Mouse (Mus musculus) forebrain, embryonic 15.5 days (tissue): Measurements from ENCODE around the gene Psmb6. TPM values are rescaled to one million over a fixed set of nuclear protein-coding genes. Genes with fewer than 3 reads are reported as not detected.
"Not testable (repeated sequence)": the region's sequence is repeated elsewhere in the genome, so short reads cannot be mapped to it uniquely, and the experiment has no call there.

Source experiments
- ATAC-seq: fragments of 200-750 bp; cut with Nextera tagmentation; replicated peaks from 2 replicates; pipeline ENCODE4 v1.8.0; 2017; ENCODE audit warnings: mild to moderate bottlenecking, moderate TSS enrichment, moderate library complexity
- H3K27ac ChIP-seq: fragments of 300-500 bp; sonication (generic); replicated peaks from 2 replicates; pipeline ENCODE4 v1.5.1; 2015; ENCODE audit warnings: mild to moderate bottlenecking, inconsistent platforms
- H3K27me3 ChIP-seq: fragments of 300-500 bp; sonication (generic); 2 replicates; pipeline ENCODE4 v1.6.1; 2015; ENCODE audit warnings: inconsistent platforms
- H3K36me3 ChIP-seq: fragments of 300-500 bp; sonication (generic); 2 replicates; pipeline ENCODE4 v1.6.1; 2015; ENCODE audit warnings: mild to moderate bottlenecking, inconsistent platforms
- H3K4me1 ChIP-seq: fragments of 300-500 bp; sonication (generic); 2 replicates; pipeline ENCODE4 v1.6.1; 2015; ENCODE audit warnings: inconsistent platforms
- H3K4me2 ChIP-seq: fragments of 300-500 bp; sonication (generic); replicated peaks from 2 replicates; pipeline ENCODE4 v1.6.1; 2015; ENCODE audit warnings: mild to moderate bottlenecking, inconsistent platforms
- H3K4me3 ChIP-seq: fragments of 300-500 bp; sonication (generic); 2 replicates; pipeline ENCODE4 v1.5.1; 2015; ENCODE audit warnings: mild to moderate bottlenecking, inconsistent platforms
- H3K9ac ChIP-seq: fragments of 300-500 bp; sonication (generic); replicated peaks from 2 replicates; pipeline ENCODE4 v1.6.1; 2015; ENCODE audit warnings: mild to moderate bottlenecking, inconsistent platforms
- H3K9me3 ChIP-seq: fragments of 300-500 bp; sonication (generic); 2 replicates; pipeline ENCODE4 v1.6.1; 2016; ENCODE audit warnings: inconsistent platforms
- WGBS: fragments of 180-500 bp; shearing (Covaris S2); methylation state at CpG from one replicate; pipeline ENCODE4 v1.1.7; 2015; ENCODE audit warnings: mixed read lengths; 5-methylcytosine and 5-hydroxymethylcytosine counted together
- polyA plus RNA-seq: library from polyadenylated mRNA; unstranded; fragments of >200 nt; fragmentation: Nextera tagmentation; extraction: Ambion mirVana; gene quantifications from 2 replicates; pipeline ENCODE4 v1.2.1, GENCODE M21; 2015

Psmb6 gene
- polyA plus RNA-seq, 1 experiment from 2014 or later = 750 TPM

DNA sequence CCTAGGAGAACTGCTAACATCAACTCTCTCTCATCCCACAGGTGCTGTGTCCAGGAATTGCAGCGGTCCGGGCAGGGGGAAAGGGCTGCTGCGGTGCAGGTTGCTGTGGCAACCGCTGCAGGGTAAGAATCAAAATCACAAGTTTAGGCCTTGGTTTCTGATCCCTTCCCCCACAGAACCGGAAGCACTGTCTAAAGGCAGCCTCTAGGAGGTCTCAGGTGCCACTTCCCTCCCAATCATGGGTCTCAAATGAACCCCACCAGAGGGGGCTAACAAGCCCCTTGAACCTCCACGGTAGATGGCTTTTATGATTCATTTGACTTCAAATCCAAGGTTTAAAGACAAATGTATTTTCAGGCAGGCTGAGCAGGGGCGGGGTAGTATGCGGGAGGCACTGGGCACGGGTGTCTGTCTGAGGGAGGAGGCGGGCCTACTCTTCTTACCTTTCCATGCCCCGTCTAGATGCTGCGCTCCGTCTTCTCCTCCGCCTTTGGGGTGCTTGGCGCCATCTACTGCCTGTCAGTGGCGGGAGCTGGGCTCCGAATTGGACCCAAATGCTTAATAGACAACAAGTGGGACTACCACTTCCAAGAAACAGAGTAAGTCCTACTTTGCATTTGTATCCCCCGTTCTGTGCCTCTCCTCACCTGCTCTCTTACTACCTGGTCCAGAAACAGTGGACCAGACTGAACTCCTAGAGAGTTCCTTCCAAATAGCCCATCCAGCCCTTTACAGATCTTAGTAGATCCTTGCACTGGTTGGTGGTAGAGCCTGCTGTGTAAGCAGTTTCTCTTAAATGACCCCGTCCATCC, 15.2 kb upstream of the Psmb6 start:
- Histone ChIP-seq H3K4me1 (peaks cover 5% of the 10 kb centered on the region; the same call in 1 of the 2 replicates), H3K9ac (no peak overlapping the region), H3K4me2 (peak overlapping the region; percentile 31), H3K4me3 (peak overlapping the region; percentile 14; the same call in 1 of the 2 replicates), H3K27ac (no peak overlapping the region), H3K27me3 (peaks cover 2% of the 10 kb centered on the region; the same call in 1 of the 2 replicates), H3K9me3 (no peaks in the 10 kb centered on the region), H3K36me3 (no peaks in the 10 kb centered on the region)
- 12% methylated on average over 19 of the region's 19 CpGs for WGBS
- no peak; the same call in 1 of the 2 replicates for ATAC-seq

DNA sequence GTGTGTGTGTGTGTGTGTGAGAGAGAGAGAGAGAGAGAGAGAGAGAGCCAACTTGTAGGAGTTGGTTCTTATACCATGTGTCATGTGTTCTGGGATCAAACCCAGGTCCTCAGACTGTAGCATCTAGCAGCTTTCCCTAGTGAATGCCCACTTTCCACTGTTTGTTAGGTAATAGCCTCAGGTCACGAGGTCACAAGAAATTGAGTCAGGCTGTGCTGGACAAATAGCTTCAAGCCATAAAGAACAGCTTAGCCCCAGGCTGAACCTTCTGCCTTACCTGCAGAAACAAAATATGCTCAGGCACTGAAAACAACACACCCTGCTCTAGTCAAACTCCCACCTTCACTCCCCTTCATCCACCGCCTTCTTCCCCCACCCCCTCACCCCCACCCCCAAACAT, 13.9 kb upstream of the Psmb6 start:
- Histone ChIP-seq H3K4me1 (peaks cover 5% of the 10 kb centered on the region; the same call in 1 of the 2 replicates), H3K27me3 (peaks cover 2% of the 10 kb centered on the region; the same call in 1 of the 2 replicates), H3K27ac (no peak overlapping the region), H3K9ac (no peak overlapping the region), H3K4me2 (no peak overlapping the region), H3K9me3 (no peaks in the 10 kb centered on the region), H3K36me3 (no peaks in the 10 kb centered on the region), H3K4me3 (no peak overlapping the region)
- ATAC-seq = no peak
- WGBS = 84% methylated on average over 2 of the region's 2 CpGs

DNA sequence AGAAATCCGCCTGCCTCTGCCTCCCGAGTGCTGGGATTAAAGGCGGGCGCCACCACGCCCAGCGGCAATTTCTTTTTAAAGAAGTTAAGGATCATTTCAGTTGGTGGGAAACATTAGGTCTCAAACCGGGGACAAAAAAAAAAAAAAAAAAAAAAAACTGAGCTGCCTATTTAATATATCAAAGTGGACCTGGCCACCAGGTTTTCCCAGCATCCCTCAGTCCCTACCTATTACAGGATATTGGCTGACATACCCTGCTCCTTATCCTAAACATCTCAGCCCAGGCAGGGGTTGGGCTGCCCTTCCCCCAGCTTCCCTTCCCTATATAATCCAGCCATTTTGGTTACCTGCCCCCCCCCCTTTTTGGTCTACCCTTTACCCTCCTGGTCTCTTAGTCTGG, 13.3 kb upstream of the Psmb6 start:
- Histone ChIP-seq H3K4me3 (no peak overlapping the region), H3K9ac (no peak overlapping the region), H3K27ac (no peak overlapping the region), H3K4me2 (no peak overlapping the region), H3K9me3 (no peaks in the 10 kb centered on the region), H3K27me3 (peaks cover 2% of the 10 kb centered on the region; the same call in 1 of the 2 replicates), H3K36me3 (no peaks in the 10 kb centered on the region), H3K4me1 (peaks cover 5% of the 10 kb centered on the region; the same call in 1 of the 2 replicates)
- 92% methylated on average over 7 of the region's 7 CpGs for WGBS
- ATAC-seq = no peak

DNA sequence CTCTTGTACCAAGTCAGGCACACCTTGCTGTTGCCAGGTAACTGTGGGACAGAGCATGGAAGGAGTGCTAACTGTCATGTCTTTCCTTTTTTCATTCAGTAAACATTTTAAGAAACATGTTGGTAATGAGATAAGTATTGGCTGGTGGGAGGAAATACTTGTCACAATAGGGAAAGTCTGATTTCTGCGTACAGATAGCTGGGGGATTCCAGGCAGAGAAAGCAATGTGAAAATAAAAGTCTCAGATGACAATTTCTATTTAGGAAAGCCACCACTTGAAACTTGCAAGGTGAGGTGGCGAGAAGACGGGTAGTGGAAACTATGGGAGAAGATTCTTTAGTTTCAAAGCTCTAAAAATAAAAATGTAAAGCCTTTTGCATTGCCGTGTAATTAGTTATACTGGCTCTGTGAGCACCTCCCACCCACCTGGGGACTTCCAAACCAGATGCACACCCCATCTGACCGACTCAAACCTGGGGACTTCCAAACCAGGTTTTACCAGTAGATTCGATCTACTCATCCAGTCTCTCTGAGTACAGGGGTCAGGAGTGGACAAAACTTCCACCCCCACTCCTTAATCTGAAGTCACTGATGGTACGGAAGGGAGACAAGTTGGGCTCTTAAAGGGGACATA, 12.3 kb upstream of the Psmb6 start:
- Histone ChIP-seq H3K4me1 (peaks cover 5% of the 10 kb centered on the region; the same call in 1 of the 2 replicates), H3K27me3 (peaks cover 2% of the 10 kb centered on the region; the same call in 1 of the 2 replicates), H3K4me2 (no peak overlapping the region), H3K27ac (no peak overlapping the region), H3K36me3 (no peaks in the 10 kb centered on the region), H3K4me3 (no peak overlapping the region), H3K9ac (no peak overlapping the region), H3K9me3 (no peaks in the 10 kb centered on the region)
- ATAC-seq = no peak
- 85% methylated on average over 7 of the region's 7 CpGs for WGBS

DNA sequence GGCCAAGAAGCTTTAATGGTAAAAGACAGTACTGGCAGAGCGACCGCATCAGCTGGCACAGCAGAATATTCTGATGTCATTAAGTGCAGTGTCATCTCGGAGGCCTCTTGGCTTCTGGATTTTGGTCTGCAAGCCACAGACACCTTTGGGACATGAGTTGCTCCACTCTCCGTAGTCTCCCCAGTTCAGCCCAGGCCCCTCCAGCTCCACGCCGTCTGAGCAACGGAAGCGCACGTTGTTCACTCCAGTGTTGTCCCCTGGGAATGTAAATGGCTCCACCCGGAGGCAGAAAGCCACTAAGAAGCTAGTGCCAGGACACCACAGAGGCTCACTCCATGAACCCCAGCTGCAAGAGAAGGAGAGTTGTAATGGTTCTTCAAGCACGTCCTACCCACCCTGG, 11.6 kb upstream of the Psmb6 start:
- Histone ChIP-seq H3K27ac (no peak overlapping the region), H3K9ac (no peak overlapping the region), H3K4me2 (no peak overlapping the region), H3K36me3 (no peaks in the 10 kb centered on the region), H3K4me1 (peaks cover 5% of the 10 kb centered on the region; the same call in 1 of the 2 replicates), H3K27me3 (no peaks in the 10 kb centered on the region), H3K4me3 (no peak overlapping the region), H3K9me3 (no peaks in the 10 kb centered on the region)
- 54% methylated on average over 11 of the region's 11 CpGs for WGBS
- no peak for ATAC-seq

DNA sequence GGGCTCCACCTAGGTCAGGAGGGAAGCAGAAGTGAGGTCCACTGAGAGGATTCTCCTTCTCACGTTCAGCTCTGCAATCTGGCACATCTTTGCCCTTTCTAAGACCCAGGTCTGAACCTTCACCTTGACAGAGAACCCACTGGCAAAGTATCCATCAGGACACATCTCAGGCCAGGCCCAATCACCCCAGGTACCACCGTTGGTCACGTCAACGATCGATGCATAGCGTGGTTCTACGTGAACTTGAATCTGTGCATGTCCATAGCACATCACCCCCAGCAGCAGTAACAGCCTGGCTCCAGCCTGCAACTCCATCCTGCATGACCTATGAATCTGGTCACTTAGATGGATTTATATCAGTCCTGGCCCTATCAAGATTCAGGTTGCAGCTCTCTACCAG, 10.9 kb upstream of the Psmb6 start, which contains the start of gene Vmo1:
Gene Vmo1, minus strand, starts transcription at position 329 of the 400 bp plus-strand sequence.
- Histone ChIP-seq H3K27me3 (no peaks in the 10 kb centered on the region), H3K4me3 (no peak within 1 kb of the TSS), H3K9ac (no peak within 1 kb of the TSS), H3K9me3 (no peaks in the 10 kb centered on the region), H3K4me1 (peaks cover 5% of the 10 kb centered on the region; the same call in 1 of the 2 replicates), H3K36me3 (no peaks in the 10 kb centered on the region), H3K4me2 (no peak within 1 kb of the TSS), H3K27ac (no peak within 1 kb of the TSS)
- no peak for ATAC-seq
- WGBS = 90% methylated on average over 7 of the region's 7 CpGs

DNA sequence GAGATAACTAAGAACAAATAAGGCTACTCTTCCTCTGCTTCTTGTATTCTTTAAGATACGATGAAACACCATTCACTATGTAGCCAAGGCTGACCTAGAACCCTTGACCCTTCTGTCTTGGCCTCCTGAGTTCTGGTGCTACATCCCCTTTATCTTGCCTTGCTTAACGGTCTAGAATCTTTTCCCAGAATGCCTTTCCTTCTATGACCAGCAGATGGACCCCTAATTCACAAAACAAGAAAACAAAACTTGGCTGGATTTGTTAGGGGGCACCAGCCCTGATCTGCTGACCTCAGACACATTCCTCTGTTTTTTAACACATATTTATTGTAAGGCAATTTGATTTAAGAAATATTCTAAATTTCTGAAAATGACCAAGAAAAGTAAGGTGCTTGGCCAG, 8.8 kb upstream of the Psmb6 start:
- 23% methylated on average over 2 of the region's 2 CpGs for WGBS

DNA sequence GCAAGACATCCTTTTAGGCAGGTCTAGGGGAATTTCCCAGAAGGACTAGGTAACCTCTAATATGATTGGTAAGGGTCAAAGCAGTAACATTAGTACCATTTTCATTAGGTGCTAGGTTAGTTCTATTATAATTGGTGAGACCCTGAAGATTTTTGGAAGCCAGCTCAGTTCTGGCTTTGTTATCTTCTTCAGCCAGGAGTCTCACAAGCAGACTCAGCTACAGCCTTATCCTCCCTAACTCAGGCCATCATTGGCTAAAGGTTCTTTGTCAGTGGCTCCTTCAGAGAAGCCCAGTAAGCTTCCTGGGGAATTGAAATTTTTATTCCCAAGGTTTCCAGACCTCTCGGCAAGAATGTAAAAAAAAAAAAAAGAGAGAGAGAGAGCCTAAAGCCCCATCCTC, 6.7 kb upstream of the Psmb6 start:
- Histone ChIP-seq H3K9me3 (no peaks in the 10 kb centered on the region), H3K27ac (no peak overlapping the region), H3K4me3 (no peak overlapping the region), H3K4me2 (no peak overlapping the region), H3K4me1 (peaks cover 4% of the 10 kb centered on the region; the same call in 1 of the 2 replicates), H3K27me3 (peaks cover 4% of the 10 kb centered on the region; the same call in 1 of the 2 replicates), H3K36me3 (no peaks in the 10 kb centered on the region), H3K9ac (no peak overlapping the region)
- 53% methylated on average over 1 of the region's 1 CpGs for WGBS
- no peak for ATAC-seq

More for the DNA sequence above, 8.8 kb upstream of the Psmb6 start:
- Histone ChIP-seq H3K4me1 (peaks cover 4% of the 10 kb centered on the region; the same call in 1 of the 2 replicates), H3K9ac (no peak overlapping the region), H3K27me3 (peaks cover 4% of the 10 kb centered on the region; the same call in 1 of the 2 replicates), H3K4me2 (no peak overlapping the region), H3K27ac (no peak overlapping the region), H3K36me3 (no peaks in the 10 kb centered on the region), H3K4me3 (no peak overlapping the region), H3K9me3 (no peaks in the 10 kb centered on the region)
- ATAC-seq = no peak

DNA sequence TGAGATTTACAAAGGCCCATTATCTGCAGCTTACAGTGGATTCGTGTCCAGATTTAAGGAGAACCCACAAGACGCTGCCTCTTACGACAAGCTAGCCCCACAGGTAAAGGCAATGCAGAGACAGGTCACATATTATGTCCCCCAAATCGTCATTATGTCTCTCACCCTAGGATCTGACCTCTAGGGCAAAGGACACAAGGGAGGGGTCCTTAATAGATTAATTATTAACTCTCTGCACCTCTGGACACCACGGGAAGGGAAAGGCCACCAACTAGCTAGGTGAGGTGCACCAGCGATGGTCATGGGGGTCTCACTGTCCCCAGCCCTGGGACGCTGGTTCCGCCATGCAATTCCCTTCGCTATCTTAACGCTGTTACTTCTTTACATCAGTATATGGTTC, 6.2 kb upstream of the Psmb6 start, which contains the start of gene Gltpd2:
Gene Gltpd2, plus strand, starts transcription at position 274 of the 400 bp plus-strand sequence.
- Histone ChIP-seq H3K4me3 (peak within 1 kb of the TSS; percentile 22), H3K4me1 (peaks cover 4% of the 10 kb centered on the region; the same call in 1 of the 2 replicates), H3K27me3 (peaks cover 4% of the 10 kb centered on the region; the same call in 1 of the 2 replicates), H3K9me3 (no peaks in the 10 kb centered on the region), H3K36me3 (no peaks in the 10 kb centered on the region), H3K27ac (no peak within 1 kb of the TSS), H3K4me2 (peak within 1 kb of the TSS; percentile 38), H3K9ac (peak within 1 kb of the TSS; percentile 40; the same call in 1 of the 2 replicates)
- ATAC-seq = no peak
- WGBS = 88% methylated on average over 10 of the region's 10 CpGs

DNA sequence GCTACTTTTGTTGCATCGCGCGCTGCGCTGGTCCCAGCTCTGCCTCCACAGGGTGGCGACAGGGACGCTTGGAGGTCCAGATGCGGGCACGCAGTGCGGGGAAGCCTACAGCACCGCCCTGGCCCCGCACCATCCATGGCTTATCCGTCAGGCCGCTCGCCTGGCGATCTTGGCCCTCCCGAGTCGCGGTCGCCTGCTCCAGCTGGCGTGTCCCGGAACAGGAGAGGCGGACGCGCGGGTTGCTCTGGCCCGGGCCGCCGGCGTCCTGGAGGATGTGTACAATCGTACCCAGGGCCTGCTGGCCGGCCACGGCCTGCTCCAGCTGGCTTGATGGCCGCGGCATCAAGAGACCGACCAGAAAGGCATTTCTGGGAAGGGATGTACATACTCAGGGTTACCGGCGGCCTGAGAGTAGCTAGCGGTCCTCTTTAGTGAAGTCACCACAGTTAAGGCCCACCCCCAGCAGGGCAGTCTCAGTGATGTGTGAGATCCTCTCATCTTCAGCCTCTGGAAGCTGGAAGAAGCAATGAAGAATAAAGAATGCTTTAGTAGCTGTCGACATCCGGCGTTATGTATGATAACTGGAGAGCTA, 4.9 kb upstream of the Psmb6 start:
- no peaks in the 10 kb centered on the region for H3K9me3 ChIP-seq
- 13% methylated on average over 41 of the region's 41 CpGs for WGBS
- peaks cover 7% of the 10 kb centered on the region for H3K4me1 ChIP-seq
- no peaks in the 10 kb centered on the region for H3K36me3 ChIP-seq
- H3K9ac ChIP-seq = peak overlapping the region; percentile 40
- H3K4me2 ChIP-seq = peak overlapping the region; percentile 38
- peak overlapping the region; percentile 22 for H3K4me3 ChIP-seq
- H3K27ac ChIP-seq = no peak overlapping the region
- no peak for ATAC-seq
- peaks cover 4% of the 10 kb centered on the region; the same call in 1 of the 2 replicates for H3K27me3 ChIP-seq

DNA sequence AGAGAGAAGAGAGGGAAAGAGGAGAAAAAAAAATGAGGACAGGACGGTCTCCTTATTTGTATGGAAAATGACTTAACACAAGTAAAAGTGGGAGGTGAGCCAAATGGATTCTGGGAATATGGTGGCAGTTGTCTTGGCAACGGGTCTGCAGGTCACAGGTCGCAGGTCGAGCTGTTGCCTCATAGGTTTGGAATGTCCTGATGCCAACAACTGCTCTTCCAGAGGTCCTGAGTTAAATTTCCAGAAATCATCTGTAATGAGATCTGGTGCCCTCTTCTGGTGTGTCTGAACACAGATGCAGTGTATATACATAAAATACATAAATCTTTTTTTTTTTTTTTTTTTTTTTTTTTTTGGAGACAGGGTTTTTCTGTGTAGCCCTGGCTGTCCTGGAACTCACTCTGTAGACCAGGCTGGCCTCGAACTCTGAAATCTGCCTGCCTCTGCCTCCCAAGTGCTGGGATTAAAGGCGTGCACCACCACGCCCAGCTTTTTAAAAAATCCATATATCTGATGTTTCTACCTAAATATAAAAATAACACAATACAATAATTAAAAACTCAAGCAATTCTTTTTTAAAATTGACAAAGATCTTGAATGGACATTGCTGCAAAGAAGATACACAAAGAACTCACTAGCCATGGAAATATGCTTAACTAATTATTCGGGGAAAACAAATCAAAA, 1.7 kb upstream of the Psmb6 start:
- whole genome bisulfite sequencing = 88% methylated on average over 8 of the region's 8 CpGs
- H3K9me3 ChIP-seq, H3K27ac ChIP-seq, H3K9ac ChIP-seq, H3K27me3 ChIP-seq, ATAC-seq, H3K4me3 ChIP-seq, H3K4me2 ChIP-seq: not testable (repeated sequence)
- peaks cover 20% of the 10 kb centered on the region for H3K36me3 ChIP-seq
- H3K4me1 ChIP-seq = peaks cover 23% of the 10 kb centered on the region
